Mouse (Mus musculus) kidney, adult 2 months (tissue): ENCODE results near the gene Acsbg2.

Experiments used
- CTCF ChIP-seq: fragments of 200-500 bp; conservative IDR thresholded peaks from 2 replicates; pipeline ENCODE4 v1.5.1; 2011; ENCODE audit warnings: low read depth, mild to moderate bottlenecking, control low read depth, low read length, moderate library complexity, mixed read lengths; ENCODE audit not compliant: insufficient read depth, insufficient read length
- POLR2A ChIP-seq: fragments of 200-500 bp; IDR thresholded peaks from one replicate; pipeline ENCODE4 v1.6.1; 2011; ENCODE audit warnings: low read depth, low read length, control low read depth

DNA sequence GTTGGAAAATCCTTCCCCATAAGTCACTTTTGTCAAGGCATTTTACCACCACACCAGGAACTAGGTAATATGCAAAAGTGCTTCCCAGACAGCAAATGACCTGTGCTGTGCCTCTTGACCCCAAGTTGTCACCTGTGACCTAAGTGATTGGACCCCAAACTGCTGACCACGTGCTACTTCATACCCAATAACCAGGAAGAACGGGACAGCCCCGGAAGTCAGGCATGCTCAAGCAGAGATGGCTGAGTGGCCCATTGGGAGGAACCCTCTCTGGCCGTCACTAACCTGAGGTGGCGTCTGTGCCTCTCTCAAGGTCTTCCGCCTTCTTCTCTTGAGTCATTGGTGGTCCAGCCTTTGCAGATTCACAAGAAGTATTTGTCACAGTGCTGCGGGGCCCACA is 1.7 kb downstream of the Acsbg2 start:
- TF ChIP-seq CTCF: no peak
- TF ChIP-seq POLR2A: no peak
